Mouse (Mus musculus) retina, adult 2 months (tissue): Measurements from ENCODE around the gene Atp6v0e2.

Source experiments
- DNase-seq: peaks from one replicate; pipeline ENCODE4 v3.0.0-alpha.2; 2012; ENCODE audit warnings: low read depth, low spot score

Atp6v0e2 gene

GRCm38 (mm10) chr6:48573280-48573679 lies 35.9 kb downstream of the Atp6v0e2 start:
- DNase-seq = no peak

- DNase-seq = no peak
Observed at GRCm38 (mm10) chr6:48573981-48574380, 36.6 kb downstream of the Atp6v0e2 start.

- no peak for DNase-seq
Observed at GRCm38 (mm10) chr6:48578736-48579135, 41.3 kb downstream of the Atp6v0e2 start.

GRCm38 (mm10) chr6:48579215-48579648 lies 41.8 kb downstream of the Atp6v0e2 start:
- DNase-seq = no peak

- no peak for DNase-seq
Observed at GRCm38 (mm10) chr6:48581257-48581656, 43.8 kb downstream of the Atp6v0e2 start.

GRCm38 (mm10) chr6:48582037-48582436 lies 44.6 kb downstream of the Atp6v0e2 start:
- DNase-seq = no peak

- no peak for DNase-seq
Observed at GRCm38 (mm10) chr6:48589194-48589750, 51.9 kb downstream of the Atp6v0e2 start, which contains the start of gene Gm45021. TSS of gene Gm45021 (plus strand) at chr6:48589610.
